Mouse (Mus musculus) spleen, postnatal 10 days (tissue): ENCODE results near the gene Nkx2-2.
A peak's percentile ranks its signal among the peaks of the same experiment; 100 is the strongest.
"Not testable (repeated sequence)": the region's sequence is repeated elsewhere in the genome, so short reads cannot be mapped to it uniquely, and the experiment has no call there.

Experiments
- DNase-seq, 2 experiments: peaks; one replicate each; pipeline ENCODE4 v3.0.0; 2021 to 2022; ENCODE audit warnings: low spot score in 2 of 2

Nkx2-2 gene

GRCm38 (mm10) chr2:147181926-147182708 is 11.9 kb downstream of the Nkx2-2 start:
- no peak for DNase-seq

- DNase-seq: no peak
These were observed 12.8 kb downstream of the Nkx2-2 start for GRCm38 (mm10) chr2:147181304-147181665.

GRCm38 (mm10) chr2:147180649-147181303 is 13.3 kb downstream of the Nkx2-2 start:
- DNase-seq: no peak

GRCm38 (mm10) chr2:147178091-147179059 is 15.7 kb downstream of the Nkx2-2 start:
- DNase-seq: peak; percentile 28 to 67

- DNase-seq: peak; percentile 61 to 79
These were observed 16.4 kb downstream of the Nkx2-2 start for GRCm38 (mm10) chr2:147177672-147178071.

- no peak for DNase-seq
These were observed 18.7 kb downstream of the Nkx2-2 start for GRCm38 (mm10) chr2:147175296-147175695.

GRCm38 (mm10) chr2:147173751-147174150 is 20.3 kb downstream of the Nkx2-2 start:
- DNase-seq: no peak

- not testable (repeated sequence) for DNase-seq
These were observed 23.5 kb downstream of the Nkx2-2 start for GRCm38 (mm10) chr2:147170538-147170937.

- no peak for DNase-seq
These were observed 28.2 kb downstream of the Nkx2-2 start for GRCm38 (mm10) chr2:147165863-147166262.

GRCm38 (mm10) chr2:147165376-147165775 is 28.7 kb downstream of the Nkx2-2 start:
- no peak for DNase-seq

GRCm38 (mm10) chr2:147152543-147152942 is 41.5 kb downstream of the Nkx2-2 start:
- no peak for DNase-seq
